Mouse (Mus musculus) adipocyte (in vitro differentiated cells): ENCODE measurements around the gene Stxbp6.
"Not testable (repeated sequence)": the region's sequence is repeated elsewhere in the genome, so short reads cannot be mapped to it uniquely, and the experiment has no call there.

Experiments used
- DNase-seq: peaks from one replicate; pipeline ENCODE4 v3.0.0-alpha.2; 2016; ENCODE audit warnings: low spot score

Gene Stxbp6

DNA sequence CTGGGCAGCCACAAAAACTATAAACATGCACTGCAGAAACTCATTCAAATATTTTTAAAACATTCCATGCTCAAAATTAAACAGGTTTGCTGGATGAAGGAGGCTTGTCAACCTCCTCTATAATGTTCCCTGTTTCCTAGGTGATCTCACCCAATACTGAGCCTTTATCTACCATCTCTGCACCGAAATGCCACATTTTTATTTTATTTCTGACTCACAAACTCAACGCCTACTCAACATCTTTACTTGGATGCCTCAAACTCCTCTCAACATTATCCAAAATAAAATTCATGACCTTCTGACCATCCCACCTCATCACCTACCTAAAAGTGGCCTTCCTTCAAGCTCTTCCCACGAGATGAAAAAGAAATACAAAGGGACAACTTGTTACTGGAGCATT, 18.1 kb downstream of the Stxbp6 start:
- DNase-seq: no peak

DNA sequence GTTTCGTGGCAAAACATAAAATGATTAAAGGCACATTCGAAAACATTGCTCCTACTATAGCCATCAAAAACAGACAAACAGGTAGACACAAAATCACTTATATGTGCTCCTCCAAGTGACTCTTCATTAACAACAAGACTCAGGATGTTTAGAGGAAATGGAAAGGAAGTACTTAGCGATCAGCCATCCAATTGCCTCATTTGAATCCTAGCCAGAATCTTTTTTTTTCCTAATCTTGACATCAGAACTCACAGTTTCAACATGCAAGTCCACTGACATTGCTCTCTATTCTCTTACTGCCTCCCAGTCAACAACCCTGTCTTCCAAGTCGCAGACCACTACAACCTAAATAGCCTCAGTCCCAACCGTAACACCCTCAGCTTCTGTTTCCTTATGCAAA, 21.2 kb downstream of the Stxbp6 start:
- no peak for DNase-seq

DNA sequence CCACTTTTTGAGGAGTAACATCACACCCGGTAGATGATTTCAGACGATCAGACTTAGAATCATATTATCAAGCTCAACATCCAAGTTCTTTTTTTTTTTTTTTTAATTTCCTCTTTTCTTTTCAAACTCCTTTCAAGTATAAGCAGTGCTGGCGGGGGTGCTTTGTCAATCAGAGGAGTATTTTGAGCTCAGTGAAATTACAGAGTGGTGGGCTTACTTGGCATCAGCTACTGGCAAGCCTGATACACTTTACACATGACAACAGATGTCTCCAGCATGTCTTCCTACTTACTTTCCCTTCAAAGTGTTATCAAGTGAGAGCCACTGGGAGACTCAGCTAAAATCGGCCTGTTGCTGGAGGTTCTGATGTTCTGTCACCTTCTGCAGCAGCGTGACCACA, 21.6 kb downstream of the Stxbp6 start:
- DNase-seq: no peak

DNA sequence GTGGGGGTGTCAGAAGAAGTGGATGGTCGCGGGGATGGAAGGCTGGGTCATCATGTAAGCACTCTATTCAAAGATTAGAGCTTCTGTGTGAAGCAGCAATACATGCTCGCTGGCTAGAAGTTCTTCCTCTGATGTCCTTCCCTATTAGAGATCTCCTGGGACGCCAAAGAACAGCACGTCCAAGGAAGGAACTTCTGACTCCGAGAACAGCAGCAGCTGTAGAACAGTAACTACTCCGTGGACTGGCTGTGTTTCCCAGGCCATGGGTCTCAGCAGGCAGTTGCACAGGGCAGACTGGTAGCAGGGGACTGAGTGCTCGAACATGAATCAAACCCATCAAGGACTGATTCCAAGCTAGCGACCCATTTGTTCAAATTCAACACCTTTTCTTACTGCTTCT, 24.6 kb downstream of the Stxbp6 start:
- no peak for DNase-seq

DNA sequence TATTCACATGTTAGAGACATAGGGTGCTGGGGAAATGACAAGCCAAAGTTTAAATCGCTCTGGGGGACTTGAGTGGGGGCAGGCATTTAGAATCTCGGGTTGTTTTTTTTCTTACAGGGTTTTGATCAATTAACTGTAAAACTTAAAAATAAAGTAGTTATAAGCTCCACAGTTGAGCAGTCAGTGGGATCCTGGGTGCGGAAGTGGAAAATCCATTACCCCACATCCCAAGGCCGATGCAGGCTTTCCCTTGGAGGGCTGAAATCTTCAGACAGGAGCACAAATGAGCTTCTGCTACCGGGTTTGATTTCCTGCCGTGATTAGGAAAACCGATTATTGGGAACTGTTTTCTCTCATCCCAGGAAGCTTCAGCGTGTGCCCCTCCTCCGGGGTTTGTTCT, 26.8 kb downstream of the Stxbp6 start:
- DNase-seq: not testable (repeated sequence)

DNA sequence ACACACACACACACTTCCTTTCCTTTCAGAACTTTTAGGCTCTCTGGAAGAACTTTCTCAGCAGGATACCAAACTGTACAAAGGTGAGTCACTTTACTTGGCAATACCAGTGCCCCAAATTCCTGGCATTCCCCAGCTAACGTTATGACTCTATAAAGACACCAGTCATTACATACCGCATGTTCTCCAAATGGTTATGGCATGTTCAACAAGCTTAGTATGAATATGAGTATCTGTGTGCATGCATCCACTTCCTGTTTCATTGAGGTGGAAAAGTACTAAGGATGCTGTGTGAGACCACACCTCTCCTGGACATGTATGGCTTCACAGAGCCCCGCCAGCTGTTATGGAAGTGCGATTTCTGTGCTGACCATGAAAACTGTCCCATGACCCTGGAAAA, 27.3 kb downstream of the Stxbp6 start:
- DNase-seq: no peak

DNA sequence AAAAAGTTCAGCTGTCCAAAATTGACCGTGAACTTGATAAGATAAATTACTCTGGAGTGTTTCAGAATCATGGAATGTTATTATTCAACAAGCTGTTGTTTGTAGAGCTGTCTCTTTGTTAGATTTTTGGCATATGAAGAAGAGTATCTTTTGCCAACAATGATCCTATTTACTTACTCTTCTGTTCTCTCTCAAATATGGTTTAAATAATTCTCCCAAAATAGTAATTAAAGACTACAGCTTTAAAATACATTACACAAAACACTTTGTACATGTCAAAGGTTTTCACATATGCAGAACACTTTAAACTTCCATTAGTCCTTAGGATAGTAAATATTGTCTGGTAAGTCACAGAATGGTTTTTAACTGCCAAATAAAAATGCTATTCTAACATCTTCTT, 29.9 kb downstream of the Stxbp6 start:
- no peak for DNase-seq

DNA sequence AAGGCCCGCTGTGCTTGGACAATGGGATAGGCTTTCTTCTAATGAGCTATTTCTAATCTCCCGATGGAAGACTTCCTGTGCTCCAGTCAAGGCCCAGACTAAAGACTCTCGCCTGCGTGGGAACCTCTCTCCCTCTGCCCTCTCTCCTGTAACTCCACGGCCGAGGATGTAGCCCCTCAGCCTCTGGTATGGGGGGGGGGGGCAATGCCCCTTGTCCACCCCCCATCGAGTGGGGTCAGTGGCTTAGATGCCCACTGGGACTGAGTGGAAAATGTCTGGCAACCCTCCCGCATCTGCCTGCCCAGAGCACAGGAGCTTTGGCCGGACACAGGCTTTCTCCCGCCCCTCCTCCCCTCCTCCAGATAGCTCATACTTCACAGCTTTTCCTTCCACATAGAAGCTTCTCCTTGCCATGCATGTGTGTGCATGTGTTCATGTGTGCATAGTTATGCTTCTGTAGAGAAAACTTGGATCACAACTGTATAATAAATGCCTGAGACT, 31.9 kb downstream of the Stxbp6 start:
- no peak for DNase-seq

DNA sequence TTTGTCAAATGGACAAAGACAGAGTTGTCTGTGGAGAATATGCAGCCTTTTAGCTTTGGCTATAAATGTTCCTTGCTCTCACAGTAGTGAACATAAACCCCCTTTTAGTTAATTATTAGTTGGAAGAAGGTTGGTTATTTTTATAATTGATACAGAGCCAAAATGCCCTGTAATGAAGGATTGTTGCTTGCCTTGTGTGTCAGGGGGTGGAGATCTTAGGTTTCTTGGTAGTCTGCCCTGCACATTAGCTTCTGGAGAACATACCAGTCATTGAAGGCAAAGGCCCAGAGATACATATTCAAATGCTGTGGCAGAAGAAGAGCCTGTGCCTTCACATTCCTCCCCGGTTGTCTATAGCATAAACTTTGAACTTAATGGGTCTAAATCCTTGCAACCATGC, 37.0 kb downstream of the Stxbp6 start:
- no peak for DNase-seq

DNA sequence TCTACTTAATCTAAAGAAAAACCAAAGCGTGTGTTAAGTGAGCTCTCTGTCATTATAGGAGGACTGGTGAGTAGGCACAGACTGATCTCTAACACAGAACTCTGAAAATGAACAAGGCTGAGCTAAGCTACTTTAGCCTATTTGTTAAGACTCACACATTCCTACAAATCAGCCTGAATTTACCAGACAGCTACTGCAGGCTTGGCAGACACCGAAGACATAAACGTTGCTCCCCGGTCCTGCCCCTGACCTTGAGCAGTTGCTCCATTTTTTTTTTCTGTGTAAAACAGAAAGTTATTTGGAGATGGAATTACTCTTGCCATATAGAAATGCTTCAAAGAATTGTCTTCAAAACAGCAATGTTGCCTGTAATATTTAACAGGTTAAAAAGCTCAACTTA, 37.4 kb downstream of the Stxbp6 start:
- no peak for DNase-seq

DNA sequence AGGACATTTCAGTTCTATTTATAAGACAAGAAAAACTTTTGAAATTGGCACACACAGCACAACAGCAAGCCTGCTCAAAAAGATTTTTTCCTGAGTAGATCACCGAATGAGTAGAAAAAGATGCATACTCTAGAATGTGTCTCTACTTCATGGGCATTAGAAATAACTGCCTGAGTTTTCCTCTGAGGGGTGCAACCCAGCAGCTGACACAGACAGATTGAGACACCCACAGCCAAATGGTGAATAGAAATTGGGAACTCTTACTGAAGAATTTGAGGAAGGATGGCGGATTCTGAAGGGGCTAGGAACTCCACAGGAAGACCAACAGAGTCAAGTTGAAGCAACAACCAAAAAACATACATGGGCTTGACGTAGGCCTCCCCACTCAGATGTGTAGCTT, 43.8 kb downstream of the Stxbp6 start:
- no peak for DNase-seq

DNA sequence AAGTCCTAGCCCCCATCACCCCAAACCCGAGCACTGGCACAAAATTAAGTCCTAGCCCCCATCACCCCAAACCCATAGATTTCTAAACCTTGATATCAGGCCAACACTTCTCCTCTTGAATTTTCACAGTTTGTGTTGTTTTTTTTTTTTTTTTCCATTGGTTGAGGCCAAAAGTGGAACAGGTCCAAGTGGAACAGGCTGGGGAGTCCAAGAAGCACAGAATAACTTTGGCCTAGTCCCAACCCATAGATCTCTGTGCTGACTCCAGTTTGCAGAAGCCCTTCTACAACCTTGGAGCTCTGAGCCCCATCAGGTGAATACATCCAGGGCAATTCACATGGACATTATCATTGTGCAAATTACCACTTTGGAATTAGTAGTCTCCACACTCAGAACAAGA, 48.2 kb downstream of the Stxbp6 start:
- peak; percentile 25 for DNase-seq

DNA sequence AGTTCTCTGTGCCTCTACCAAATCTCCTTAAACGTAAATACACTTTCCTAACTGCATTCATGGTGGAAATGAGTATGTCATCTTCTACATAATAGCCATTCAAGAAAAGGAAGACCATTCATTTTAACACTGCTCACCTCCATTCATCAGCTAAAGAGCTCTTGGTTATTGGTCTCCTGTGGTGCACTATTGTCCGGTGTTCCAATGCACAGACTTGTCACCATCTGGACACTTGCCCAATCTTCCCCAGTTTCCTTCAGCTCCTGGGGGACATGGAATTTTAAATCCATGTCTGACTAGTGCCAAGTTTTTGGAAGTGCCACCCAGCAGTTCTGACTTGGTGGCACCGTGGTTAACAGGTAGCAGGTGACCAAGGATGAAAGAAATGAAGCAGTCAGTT, 54.5 kb downstream of the Stxbp6 start:
- no peak for DNase-seq

DNA sequence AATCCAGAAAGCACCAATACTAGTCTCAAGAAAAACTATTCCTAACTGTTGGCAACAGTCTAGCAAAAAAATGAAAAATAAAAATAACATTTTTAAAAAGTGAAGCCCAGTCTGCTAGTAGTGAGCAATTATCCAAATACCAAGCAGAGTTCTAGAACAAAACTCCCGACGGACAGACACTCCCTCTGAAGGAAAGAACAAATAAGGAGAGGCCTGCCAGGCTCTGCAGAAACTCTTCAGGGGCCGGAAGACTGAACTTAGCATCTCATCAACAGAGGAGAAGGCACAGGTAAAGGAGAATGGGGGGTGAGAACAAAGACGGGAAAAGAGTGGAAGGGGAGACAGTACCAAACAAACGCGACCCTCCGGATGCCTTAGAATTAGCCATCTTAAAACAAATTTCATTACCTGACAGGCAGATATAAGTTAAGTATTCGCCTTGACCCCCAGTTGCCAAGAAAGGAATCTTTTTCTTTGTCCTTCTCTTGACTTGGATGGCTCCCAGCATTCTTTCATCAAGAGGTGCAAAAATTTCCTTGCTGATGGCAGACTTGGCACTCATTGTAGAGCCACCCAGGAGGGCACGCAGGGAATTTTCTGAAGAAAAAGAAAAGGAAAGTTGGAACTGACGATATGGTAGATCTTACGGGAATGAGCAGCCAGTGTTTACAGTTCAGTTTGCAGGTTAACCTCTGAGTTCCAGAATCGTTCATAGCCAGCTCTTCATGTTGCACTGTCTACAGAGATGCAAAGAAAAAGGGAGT, 55.3 kb downstream of the Stxbp6 start:
- DNase-seq: no peak

DNA sequence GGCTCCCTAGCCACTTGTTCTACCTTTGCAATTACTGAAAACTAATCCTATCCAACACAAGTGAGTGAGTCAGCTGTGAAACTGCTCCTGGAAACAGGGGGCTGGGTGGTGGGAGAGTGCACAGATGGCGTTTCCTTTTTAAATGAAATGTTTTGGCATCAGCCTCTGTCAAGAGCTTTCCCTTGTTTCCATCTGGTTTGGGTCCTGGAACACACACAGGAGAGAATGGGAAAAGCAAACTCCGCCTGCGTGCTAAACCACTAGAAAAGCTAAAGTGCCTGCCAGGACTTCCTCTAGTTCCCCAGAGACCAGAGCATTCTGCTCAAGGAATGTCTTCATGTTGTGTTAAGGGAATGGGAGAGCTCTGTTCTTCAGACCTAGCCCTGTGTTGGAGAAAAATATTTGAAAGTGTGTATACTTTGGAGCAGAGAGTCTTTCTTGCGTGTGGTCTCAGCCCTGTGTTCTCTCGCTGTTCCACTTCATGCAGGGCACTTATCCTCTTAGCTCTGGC, 61.2 kb downstream of the Stxbp6 start:
- no peak for DNase-seq

DNA sequence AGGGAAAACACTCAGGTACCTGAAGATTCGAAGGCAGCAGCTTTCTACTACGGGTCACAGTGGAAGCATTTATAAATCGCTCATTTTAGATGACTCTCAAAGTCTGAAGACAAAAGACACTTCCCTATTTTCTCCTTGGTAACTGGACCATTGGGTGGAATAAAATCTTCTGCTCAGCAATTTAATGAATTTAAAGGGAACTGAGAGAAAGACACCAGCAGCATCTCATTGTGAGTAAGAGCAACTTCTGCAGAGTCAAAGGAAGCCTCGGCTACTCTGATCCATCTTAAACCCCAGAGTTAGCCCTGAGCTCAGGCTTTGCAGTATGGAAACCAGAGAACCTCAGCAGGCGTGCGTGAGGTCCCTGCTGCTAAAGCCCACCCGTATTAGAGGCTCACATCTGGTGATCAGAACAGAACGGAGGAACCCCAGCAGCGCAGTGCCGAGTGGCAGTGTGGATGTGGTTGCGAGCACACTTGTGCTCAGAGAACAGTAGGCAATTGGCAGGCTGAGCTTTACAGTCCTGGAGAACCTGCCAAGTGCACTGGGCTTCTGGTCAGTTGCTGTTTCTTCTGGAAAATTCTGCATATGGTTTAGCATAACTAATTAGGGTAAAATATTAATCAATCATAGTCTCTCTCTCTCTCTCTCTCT, 62.9 kb downstream of the Stxbp6 start:
- DNase-seq: no peak

DNA sequence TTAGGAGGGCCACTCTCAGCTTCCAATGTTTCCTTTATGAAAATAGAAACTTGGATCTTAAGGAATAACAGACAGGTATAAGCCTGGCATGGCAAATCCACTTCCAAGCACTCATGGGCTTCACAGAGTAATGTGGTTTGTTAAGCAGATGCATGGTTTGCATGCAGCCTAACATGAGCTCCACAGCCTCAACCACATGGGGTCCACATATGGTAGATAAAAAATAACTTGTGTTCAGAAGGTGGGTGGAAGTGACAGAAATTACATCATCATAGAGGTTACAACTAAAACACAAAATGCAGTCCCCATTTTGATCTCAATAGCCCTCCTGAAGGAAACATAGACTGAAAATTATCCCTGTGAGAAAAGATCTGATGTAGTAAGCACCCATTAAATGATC, 63.5 kb downstream of the Stxbp6 start:
- no peak for DNase-seq

DNA sequence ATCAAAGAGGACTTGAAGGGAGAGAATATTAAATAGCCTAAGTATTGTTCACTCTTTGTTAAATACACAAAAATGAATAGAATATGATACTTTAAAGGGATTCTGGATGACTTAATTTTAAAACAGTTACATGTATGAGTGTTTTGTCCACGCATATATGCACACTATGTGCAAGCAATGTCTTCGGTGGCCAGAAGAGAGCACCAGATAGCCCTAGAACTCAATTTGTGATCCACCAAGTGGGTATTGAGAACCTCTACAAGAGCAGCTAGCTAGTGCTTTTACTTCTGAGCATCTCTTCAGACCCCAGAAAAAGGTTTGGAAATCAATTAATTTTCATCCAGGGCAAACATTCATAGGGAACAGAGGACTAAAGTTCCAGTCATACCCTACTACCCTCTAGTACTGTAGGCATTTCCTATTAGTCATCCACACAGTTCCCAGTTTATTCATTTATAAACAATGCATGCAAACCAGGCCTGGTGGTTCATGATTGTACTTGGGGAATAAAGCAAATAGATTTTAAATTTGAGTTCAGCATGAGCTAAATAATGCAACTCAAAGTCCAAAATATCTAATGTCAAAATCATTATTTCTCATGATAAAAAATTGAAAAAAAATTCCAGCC, 64.4 kb downstream of the Stxbp6 start:
- DNase-seq: no peak

DNA sequence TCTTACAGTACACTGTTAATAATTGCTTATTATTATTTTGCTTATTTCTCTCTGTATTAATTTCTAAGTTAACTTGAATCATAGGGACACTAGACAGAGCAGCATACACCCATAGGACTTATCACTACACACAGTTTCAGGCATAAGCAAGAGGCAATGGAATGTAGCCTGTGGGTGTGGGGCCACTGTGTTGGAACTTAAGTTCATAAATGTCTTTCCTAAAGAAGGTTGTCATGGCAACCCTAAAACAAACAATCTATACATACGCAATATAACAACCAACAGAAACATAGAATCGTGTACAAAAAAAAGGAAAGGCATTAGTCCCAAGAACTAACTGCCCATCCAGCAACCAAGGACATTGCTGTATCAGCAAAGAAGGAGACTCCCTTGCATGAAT, 67.9 kb downstream of the Stxbp6 start:
- no peak for DNase-seq

DNA sequence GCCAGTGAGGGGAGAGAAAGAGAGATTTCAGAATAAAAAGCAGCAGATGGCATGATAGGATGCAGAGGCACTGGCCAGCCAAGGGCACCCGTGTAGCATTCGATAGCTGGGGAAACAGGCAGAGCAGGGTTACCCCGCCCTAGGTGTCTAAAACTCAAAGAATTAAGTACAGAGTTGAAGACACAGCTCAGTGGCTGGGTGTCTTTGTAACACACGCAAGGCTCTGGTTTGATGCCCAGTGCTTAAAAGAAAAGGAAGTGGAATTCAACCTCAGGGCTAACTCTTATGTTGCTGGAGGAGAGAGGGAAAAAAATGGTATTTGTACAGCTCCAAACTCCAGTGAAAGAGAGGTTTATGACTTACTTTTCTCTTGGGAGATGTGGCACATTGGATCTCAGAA, 68.5 kb downstream of the Stxbp6 start:
- no peak for DNase-seq

DNA sequence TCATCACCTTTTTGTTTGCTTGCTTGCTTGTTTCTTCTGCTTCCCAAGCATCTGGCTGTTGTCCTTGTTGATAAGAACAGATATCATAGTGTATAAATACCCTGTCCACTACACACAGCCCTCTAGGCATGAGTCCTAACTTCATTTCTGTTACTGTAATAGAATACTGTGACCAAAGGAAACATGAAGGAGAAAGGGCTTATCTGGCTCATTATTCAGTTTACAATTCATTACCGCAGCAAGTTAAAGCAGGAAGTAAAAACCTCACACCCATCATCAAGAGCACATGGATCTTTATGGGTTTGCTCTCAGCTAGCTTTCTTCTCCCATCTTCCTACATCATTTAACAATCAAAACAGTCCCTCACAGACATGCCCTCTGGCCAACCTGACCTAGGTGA, 72.5 kb downstream of the Stxbp6 start:
- no peak for DNase-seq

DNA sequence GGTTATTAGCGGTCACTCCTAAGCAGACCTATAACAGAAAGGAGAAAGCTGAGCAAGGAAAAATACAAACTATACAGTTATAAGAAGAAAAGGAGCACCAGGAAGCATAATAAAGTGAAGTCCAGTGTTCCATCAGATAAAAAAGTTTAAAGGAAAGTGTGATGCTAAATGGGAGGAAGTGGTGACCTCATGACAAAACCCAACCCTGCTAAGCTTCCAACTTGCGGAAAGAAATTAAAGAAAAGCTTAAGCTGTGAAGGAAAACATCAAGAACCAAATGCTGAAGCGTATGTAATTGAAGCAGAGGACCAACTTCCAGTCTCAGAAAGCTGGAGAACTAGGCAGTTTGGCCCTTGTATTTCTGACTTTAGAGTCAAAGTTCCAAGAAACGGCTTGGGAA, 77.1 kb downstream of the Stxbp6 start:
- DNase-seq: no peak

DNA sequence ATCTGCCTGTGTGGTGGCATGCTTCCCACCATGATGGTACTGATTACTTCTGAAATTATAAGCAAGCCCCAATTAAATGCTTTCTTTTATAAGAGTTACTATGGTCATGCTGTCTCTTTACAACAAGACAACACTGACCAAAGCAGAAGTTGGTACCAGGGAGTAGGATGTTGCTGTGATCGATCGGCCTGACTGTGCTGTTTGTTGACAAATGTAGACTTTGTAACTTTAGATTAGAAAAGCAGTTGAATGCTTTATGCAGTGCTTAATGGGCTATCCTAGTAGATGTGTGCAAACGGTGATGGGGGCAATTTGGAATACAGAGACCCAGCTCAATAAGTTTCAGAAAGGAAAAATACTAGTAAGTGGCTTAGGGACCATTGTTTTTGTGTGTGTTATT, 77.6 kb downstream of the Stxbp6 start:
- no peak for DNase-seq
